Mouse (Mus musculus) small intestine, adult 2 months (tissue): ENCODE measurements around the gene Tbc1d14. TPM values are rescaled to one million over a fixed set of nuclear protein-coding genes. Genes with fewer than 3 reads are reported as not detected.

Source experiments
- H3K27ac ChIP-seq: fragments of 200-500 bp; 2 replicates; pipeline ENCODE4 v1.5.1; 2012; ENCODE audit warnings: low read depth, low read length, control low read depth, inconsistent platforms; ENCODE audit not compliant: insufficient read depth
- H3K27me3 ChIP-seq: fragments of 200-500 bp; 2 replicates; pipeline ENCODE4 v1.6.1; 2012; ENCODE audit warnings: mild to moderate bottlenecking, moderate library complexity, low read length, inconsistent platforms; ENCODE audit not compliant: control insufficient read depth, insufficient read depth
- H3K36me3 ChIP-seq: fragments of 200-500 bp; 2 replicates; pipeline ENCODE4 v1.6.1; 2012; ENCODE audit warnings: mild to moderate bottlenecking, low read length, control low read depth, inconsistent platforms; ENCODE audit not compliant: control insufficient read depth, insufficient read depth
- H3K4me1 ChIP-seq: fragments of 200-500 bp; 2 replicates; pipeline ENCODE4 v1.6.1; 2012; ENCODE audit warnings: low read length, inconsistent platforms, mixed read lengths; ENCODE audit not compliant: control insufficient read depth, insufficient read depth, insufficient read length
- H3K4me3 ChIP-seq: fragments of 200-500 bp; 2 replicates; pipeline ENCODE4 v1.5.1; 2012; ENCODE audit warnings: low read depth, mild to moderate bottlenecking, control low read depth, inconsistent platforms, low read length, moderate library complexity
- CTCF ChIP-seq: fragments of 200-500 bp; IDR thresholded peaks from 2 replicates; pipeline ENCODE4 v1.5.1; 2012; ENCODE audit warnings: low read depth, mild to moderate bottlenecking, control low read depth, inconsistent platforms, low read length, moderate library complexity, mixed read lengths; ENCODE audit not compliant: insufficient replicate concordance, insufficient read length; ENCODE audit errors: extremely low read depth
- POLR2A ChIP-seq: fragments of 200-500 bp; IDR thresholded peaks from 2 replicates; pipeline ENCODE4 v1.6.1; 2012; ENCODE audit warnings: low read depth, mild to moderate bottlenecking, control low read depth, inconsistent platforms, low read length, moderate library complexity
- WGBS: fragments of 180-500 bp; shearing (Covaris S2); methylation state at CpG from one replicate; pipeline ENCODE4 v1.1.7; 2018; 5-methylcytosine and 5-hydroxymethylcytosine counted together
- polyA plus RNA-seq: library from polyadenylated mRNA; depleted of rRNA; stranded (reverse); fragments of >200 nt; gene quantifications from 2 replicates; pipeline ENCODE4 v1.2.3, GENCODE M21; 2012

The Tbc1d14 gene
- polyA plus RNA-seq, 1 experiment: 21.7 TPM

DNA sequence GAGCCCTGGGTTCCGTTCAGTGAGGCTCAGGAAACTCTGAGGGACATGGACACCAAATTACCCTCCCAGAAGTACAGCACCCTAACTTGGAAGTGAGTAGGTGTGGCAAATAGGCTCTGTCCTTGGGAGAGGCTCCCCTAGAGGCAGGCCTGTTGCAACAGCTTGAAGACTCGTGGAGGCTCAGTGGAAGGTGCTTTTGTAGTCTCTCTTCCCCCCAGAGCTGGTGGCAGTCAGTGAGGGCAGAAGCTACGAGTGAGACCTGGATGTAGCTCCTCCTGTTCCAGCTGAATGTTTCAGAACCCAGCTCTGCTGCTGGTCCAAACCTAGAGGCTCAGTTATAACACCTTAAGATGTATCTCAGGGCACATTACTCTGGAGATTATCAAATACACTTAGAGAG lies 2.0 kb upstream of the Tbc1d14 start:
- WGBS: 29% methylated on average over 3 of the region's 3 CpGs
- TF ChIP-seq CTCF (no peak), POLR2A (no peak)
- Histone ChIP-seq H3K27ac (no peak overlapping the region), H3K27me3 (no peaks in the 10 kb centered on the region; the same call in 1 of the 2 replicates), H3K4me3 (no peak overlapping the region), H3K4me1 (no peaks in the 10 kb centered on the region), H3K36me3 (peaks cover 9% of the 10 kb centered on the region)

DNA sequence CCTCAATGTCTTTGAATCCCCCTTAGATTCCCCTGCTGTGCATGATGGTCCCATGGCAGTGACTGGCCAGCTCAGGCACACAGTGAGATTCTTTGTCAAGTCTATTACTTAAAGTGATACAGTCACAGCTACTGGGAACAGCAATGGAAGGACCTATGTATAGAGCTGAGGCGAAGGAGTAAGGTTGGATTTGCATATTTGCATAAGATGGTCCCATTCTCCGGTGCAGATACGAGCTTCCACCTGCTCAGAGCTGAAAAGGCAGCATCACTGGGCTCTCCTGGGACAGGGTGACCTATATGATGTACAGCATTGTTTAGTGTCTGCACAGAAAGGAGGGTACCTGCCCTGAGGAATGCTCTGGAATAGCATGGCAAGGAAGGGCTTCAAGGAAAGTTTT lies 1.3 kb upstream of the Tbc1d14 start:
- no peaks in the 10 kb centered on the region for H3K4me1 ChIP-seq
- H3K27ac ChIP-seq: no peak overlapping the region
- no peak for TF ChIP-seq CTCF
- TF ChIP-seq POLR2A: no peak
- H3K36me3 ChIP-seq: 0 out of 2 replicates have a peak, but pooled peaks cover 4% of the 10 kb centered on the region
- H3K4me3 ChIP-seq: no peak overlapping the region
- H3K27me3 ChIP-seq: no peaks in the 10 kb centered on the region; the same call in 1 of the 2 replicates
- WGBS: 80% methylated on average over 3 of the region's 3 CpGs

GRCm38 (mm10) chr5:36590499-36590920 lies 2.6 kb downstream of the Tbc1d14 start:
- TF ChIP-seq POLR2A: no peak
- TF ChIP-seq CTCF: no peak
- Histone ChIP-seq H3K4me3 (no peak overlapping the region), H3K27ac (no peak overlapping the region), H3K36me3 (no peaks in the 10 kb centered on the region), H3K27me3 (no peaks in the 10 kb centered on the region), H3K4me1 (peaks cover 2% of the 10 kb centered on the region; the same call in 1 of the 2 replicates)
- 63% methylated on average over 5 of the region's 5 CpGs for WGBS

DNA sequence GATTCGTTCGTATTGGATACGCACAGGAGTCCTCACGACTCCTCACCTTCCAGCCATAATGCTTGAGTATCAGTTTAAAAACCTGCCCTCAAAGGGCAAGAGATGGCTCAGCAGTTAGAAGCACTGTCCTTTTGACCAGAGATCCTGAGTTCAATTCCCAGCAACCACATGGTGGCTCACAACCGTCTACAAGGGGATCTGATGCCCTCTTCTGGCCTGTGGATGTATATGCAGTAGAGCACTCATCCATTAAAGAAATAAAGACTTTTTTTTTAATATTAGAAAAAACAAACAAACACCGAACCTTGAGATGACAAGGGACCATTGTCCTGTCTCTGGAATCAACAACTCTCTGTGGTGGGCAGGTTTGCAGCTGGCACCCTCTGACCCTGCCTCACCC lies 8.8 kb downstream of the Tbc1d14 start:
- WGBS: 70% methylated on average over 6 of the region's 6 CpGs
- H3K27ac ChIP-seq: no peak overlapping the region
- peaks cover 15% of the 10 kb centered on the region for H3K4me1 ChIP-seq
- H3K36me3 ChIP-seq: no peaks in the 10 kb centered on the region
- no peak overlapping the region for H3K4me3 ChIP-seq
- TF ChIP-seq CTCF (peak; percentile 27; the same call in 1 of the 2 replicates), POLR2A (no peak)
- no peaks in the 10 kb centered on the region for H3K27me3 ChIP-seq

DNA sequence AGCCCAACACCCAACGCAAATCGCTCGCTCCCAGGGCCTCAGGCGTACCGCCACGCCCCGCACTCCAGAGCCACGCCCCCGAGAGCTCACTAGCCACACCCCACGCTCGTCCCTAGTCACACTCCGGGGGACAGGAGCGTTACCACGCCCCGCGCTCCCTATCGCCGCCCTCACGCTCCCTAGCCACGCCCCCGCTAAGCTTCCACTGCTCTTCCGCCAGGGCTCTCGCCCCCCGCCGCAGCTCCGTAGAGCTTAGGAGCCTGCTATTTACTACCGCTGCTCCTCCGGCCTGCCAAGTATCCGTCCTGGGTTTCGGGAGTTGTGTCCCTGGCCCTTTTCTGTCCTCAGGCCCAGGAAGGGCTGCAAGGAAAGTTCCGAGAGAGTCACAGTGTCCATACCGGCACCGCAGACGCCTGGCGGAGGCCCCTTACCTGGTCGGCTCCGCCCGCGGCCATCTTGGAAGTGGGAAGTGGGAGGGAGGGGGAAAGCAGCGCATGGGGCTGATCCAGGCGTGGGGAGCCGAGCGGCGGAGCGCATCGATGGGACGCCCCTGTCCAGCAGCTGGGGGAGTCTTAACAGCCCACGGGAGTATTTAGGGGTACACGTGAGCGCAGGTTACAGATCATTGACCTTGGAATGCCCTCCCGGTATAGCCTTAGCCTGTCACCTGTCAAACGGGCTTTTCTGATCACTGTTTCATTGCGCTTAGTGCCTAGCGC lies 11.0 kb downstream of the Tbc1d14 start:
- WGBS: under 1% methylated on average over 54 of the region's 54 CpGs
- TF ChIP-seq POLR2A: peak; percentile 77
- TF ChIP-seq CTCF: no peak

GRCm38 (mm10) chr5:36581259-36581923 lies 11.7 kb downstream of the Tbc1d14 start:
- 0 out of 2 replicates have a peak, but pooled peaks cover 2% of the 10 kb centered on the region for H3K36me3 ChIP-seq
- H3K27me3 ChIP-seq: no peaks in the 10 kb centered on the region
- H3K4me1 ChIP-seq: peaks cover 22% of the 10 kb centered on the region
- peak overlapping the region; percentile 74 for H3K4me3 ChIP-seq
- H3K27ac ChIP-seq: 0 out of 2 replicates have a peak overlapping the region, but pooled peaks have one; percentile 5
- 2% methylated on average over 40 of the region's 40 CpGs for WGBS
- TF ChIP-seq CTCF: no peak
- peak; percentile 67; the same call in 1 of the 2 replicates for TF ChIP-seq POLR2A

More for the DNA sequence above, 11.0 kb downstream of the Tbc1d14 start:
- H3K4me1 ChIP-seq: peaks cover 18% of the 10 kb centered on the region
- no peaks in the 10 kb centered on the region for H3K27me3 ChIP-seq
- H3K27ac ChIP-seq: peak overlapping the region; percentile 80
- H3K4me3 ChIP-seq: peak overlapping the region; percentile 74
- no peaks in the 10 kb centered on the region for H3K36me3 ChIP-seq

DNA sequence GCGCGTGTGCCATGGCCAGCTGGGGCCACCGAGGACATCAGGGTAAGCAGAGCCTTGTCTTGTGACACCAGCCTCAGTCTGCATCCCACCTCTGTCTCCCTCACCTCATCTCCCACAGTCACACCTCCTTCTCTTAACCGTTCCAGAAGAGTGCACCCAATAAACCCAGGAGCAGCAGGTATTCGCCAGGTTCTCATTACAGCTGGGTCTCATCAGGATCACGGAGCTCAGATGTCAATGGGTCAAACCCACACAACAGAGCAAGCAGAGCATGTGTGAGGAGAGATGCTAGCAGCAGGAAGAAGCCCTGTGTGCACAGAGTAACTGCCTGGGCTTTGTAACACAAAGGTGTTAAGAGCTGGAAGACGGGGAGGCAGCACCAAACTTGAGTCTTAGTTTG lies 13.1 kb downstream of the Tbc1d14 start:
- no peak overlapping the region for H3K4me3 ChIP-seq
- H3K36me3 ChIP-seq: 0 out of 2 replicates have a peak, but pooled peaks cover 2% of the 10 kb centered on the region
- WGBS: 70% methylated on average over 7 of the region's 7 CpGs
- TF ChIP-seq CTCF: no peak
- no peak for TF ChIP-seq POLR2A
- no peak overlapping the region for H3K27ac ChIP-seq
- H3K27me3 ChIP-seq: no peaks in the 10 kb centered on the region
- peaks cover 31% of the 10 kb centered on the region for H3K4me1 ChIP-seq
